Mouse (Mus musculus): ENCODE results near the gene Gm2a.

GRCm38 (mm10) chr11:55050837-55051510, 46.9 kb upstream of the Gm2a start:
- TF ChIP-seq NANOG (IDR thresholded peaks at IDR 0.05; ENCODE audit: borderline replicate concordance, low read length) (no peak), CTCF (conservative IDR thresholded peaks at IDR 0.05; ENCODE audit: low read length) (no peak), POU5F1 (IDR thresholded peaks at IDR 0.05; ENCODE audit: borderline replicate concordance, low read length) (no peak)
